Mouse (Mus musculus) lung, embryonic 14.5 days (tissue): ENCODE data around the gene Gm20390. TPM values are rescaled to one million over a fixed set of nuclear protein-coding genes. Genes with fewer than 3 reads are reported as not detected.
A peak's percentile ranks its signal among the peaks of the same experiment; 100 is the strongest.

Experiments
- ATAC-seq: fragments of 200-750 bp; cut with Nextera tagmentation; 2 replicates; pipeline ENCODE4 v1.8.0; 2017; ENCODE audit warnings: mild to moderate bottlenecking, moderate TSS enrichment, moderate library complexity; ENCODE audit not compliant: insufficient read depth
- DNase-seq: peaks from one replicate; pipeline ENCODE4 v3.0.0-alpha.2; 2015
- H3K27ac ChIP-seq: fragments of 300-500 bp; sonication (generic); 2 replicates; pipeline ENCODE4 v1.5.1; 2014; ENCODE audit warnings: low read depth, mild to moderate bottlenecking, moderate library complexity
- H3K27me3 ChIP-seq: fragments of 300-500 bp; sonication (generic); 2 replicates; pipeline ENCODE4 v1.6.1; 2014; ENCODE audit warnings: low read length, control low read depth; ENCODE audit not compliant: insufficient read depth
- H3K36me3 ChIP-seq: fragments of 300-500 bp; sonication (generic); 2 replicates; pipeline ENCODE4 v1.6.1; 2014; ENCODE audit warnings: control low read depth; ENCODE audit not compliant: insufficient read depth
- H3K4me1 ChIP-seq: fragments of 300-500 bp; sonication (generic); 2 replicates; pipeline ENCODE4 v1.6.1; 2014; ENCODE audit warnings: antibody characterized with exemption, control low read depth; ENCODE audit not compliant: insufficient read depth
- H3K4me2 ChIP-seq: fragments of 300-500 bp; sonication (generic); 2 replicates; pipeline ENCODE4 v1.6.1; 2014; ENCODE audit warnings: mild to moderate bottlenecking
- H3K4me3 ChIP-seq: fragments of 300-500 bp; sonication (generic); 2 replicates; pipeline ENCODE4 v1.5.1; 2014; ENCODE audit warnings: low read depth, low read length
- H3K9ac ChIP-seq: fragments of 300-500 bp; sonication (generic); 2 replicates; pipeline ENCODE4 v1.6.1; 2014
- H3K9me3 ChIP-seq: fragments of 300-500 bp; sonication (generic); 2 replicates; pipeline ENCODE4 v1.6.1; 2016; ENCODE audit warnings: low read depth, low read length, control low read depth
- CTCF ChIP-seq: IDR thresholded peaks from 2 replicates; pipeline ENCODE4 v1.5.1; 2016; ENCODE audit warnings: antibody characterized with exemption, low read depth
- WGBS: fragments of 180-500 bp; shearing (Covaris S2); extraction: QIAGEN DNeasy Blood & Tissue Kit; methylation state at CpG from one replicate; pipeline ENCODE4 v1.1.7; 2014; 5-methylcytosine and 5-hydroxymethylcytosine counted together
- polyA plus RNA-seq: library from polyadenylated mRNA; unstranded; fragments of >200 nt; fragmentation: Nextera tagmentation; extraction: Ambion mirVana; gene quantifications from 2 replicates; pipeline ENCODE4 v1.2.1, GENCODE M21; 2014

Gm20390 gene
- polyA plus RNA-seq, 1 experiment from 2014 or later: 438 TPM

DNA sequence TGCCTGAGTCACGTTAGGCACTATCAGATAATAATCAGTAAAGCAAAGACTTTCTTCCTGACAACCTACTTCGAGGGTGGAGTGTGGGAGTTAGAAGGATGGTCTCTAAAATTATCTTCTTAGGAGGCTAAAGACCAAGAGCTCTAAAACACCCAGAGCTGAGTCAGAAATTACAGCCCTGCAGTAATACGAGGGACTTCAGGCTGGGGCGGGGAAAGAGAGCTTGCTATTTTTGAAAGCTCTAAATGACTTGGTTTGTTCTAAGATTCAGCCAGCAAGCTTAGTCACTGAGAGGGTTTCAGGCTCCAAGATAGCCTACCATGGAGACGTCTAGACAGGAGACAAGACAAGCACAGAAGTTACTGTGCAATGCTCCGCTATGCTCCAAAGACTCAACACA lies 2.7 kb downstream of the Gm20390 start:
- H3K27me3 ChIP-seq: no peaks in the 10 kb centered on the region
- no peak overlapping the region for H3K4me2 ChIP-seq
- DNase-seq (no peak), ATAC-seq (no peak)
- 91% methylated on average over 6 of the region's 6 CpGs for WGBS
- H3K9ac ChIP-seq: no peak overlapping the region
- H3K27ac ChIP-seq: no peak overlapping the region
- H3K4me3 ChIP-seq: no peak overlapping the region
- no peak for TF ChIP-seq CTCF
- peaks cover 53% of the 10 kb centered on the region for H3K36me3 ChIP-seq
- H3K4me1 ChIP-seq: no peaks in the 10 kb centered on the region
- no peaks in the 10 kb centered on the region for H3K9me3 ChIP-seq

DNA sequence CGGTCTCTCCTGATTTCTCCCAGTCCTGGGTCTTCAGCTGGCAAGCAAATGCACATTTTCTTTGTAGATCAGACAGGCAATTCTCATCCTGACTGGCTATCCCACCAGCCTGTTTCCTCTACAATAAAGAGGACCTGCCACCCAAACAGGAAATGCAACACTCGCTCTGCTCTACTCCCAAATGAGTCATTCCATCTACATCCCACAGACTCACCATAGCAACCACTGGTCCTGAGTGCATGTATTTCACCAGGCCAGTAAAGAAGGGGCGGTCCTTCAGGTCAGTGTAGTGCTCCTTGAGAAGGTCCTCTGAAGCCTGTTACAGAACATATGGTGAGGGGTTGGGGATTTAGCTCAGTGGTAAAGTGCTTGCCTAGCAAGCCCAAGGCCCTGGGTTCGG lies 5.1 kb downstream of the Gm20390 start:
- Histone ChIP-seq H3K9ac (no peak overlapping the region), H3K4me1 (no peaks in the 10 kb centered on the region), H3K27me3 (no peaks in the 10 kb centered on the region), H3K4me3 (no peak overlapping the region), H3K36me3 (peaks cover 76% of the 10 kb centered on the region), H3K27ac (no peak overlapping the region), H3K4me2 (no peak overlapping the region), H3K9me3 (no peaks in the 10 kb centered on the region)
- ATAC-seq (no peak), DNase-seq (no peak)
- TF ChIP-seq CTCF: no peak
- WGBS: 85% methylated on average over 4 of the region's 4 CpGs

DNA sequence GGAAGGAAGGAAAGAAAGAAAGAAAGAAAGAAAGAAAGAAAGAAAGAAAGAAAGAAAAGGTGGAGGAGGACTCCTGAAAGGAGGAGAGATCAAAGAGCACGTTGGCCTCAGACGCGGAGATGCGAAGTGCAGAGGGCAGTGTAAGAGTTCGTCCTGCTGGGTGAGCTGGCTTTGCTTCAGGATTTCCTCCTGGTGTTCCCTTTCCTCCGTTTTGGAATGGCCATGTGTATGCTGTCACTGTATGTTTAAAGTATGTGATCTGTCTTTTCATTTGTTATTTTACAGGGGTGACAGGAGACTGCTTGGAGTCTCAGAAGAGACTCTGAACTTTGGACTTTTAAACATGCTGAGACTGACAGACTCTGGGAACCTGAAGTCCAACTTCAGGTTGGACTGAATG lies 6.6 kb downstream of the Gm20390 start:
- TF ChIP-seq CTCF: no peak
- Histone ChIP-seq H3K4me1 (no peaks in the 10 kb centered on the region), H3K9me3 (no peaks in the 10 kb centered on the region), H3K4me2 (no peak overlapping the region), H3K27me3 (no peaks in the 10 kb centered on the region), H3K36me3 (peaks cover 80% of the 10 kb centered on the region), H3K27ac (no peak overlapping the region), H3K4me3 (no peak overlapping the region), H3K9ac (no peak overlapping the region)
- ATAC-seq (no peak), DNase-seq (no peak)
- WGBS: 84% methylated on average over 6 of the region's 6 CpGs

DNA sequence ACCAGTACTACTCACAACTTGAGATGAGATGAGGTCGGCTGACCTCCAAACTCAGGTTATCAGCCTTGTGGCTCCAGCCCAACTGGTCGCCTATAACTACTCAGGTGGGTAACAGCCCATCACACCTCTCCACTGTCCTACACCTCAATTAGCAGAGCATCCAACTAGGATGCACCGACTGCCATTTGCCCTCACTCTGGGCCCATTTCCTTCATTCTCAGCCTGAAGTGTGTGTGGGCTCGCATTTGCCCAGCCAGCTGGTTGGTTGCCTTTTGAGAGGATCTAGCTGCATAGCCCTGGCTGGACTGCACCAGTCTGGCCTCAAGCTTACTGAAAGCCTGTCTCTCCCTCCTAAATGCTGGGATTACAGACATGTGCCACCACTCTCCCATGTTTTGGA lies 10.3 kb downstream of the Gm20390 start:
- ATAC-seq: no peak
- Histone ChIP-seq H3K9ac (no peak overlapping the region), H3K27me3 (no peaks in the 10 kb centered on the region), H3K4me1 (peaks cover 12% of the 10 kb centered on the region; the same call in 1 of the 2 replicates), H3K36me3 (peaks cover 59% of the 10 kb centered on the region), H3K27ac (no peak overlapping the region), H3K4me3 (no peak overlapping the region), H3K9me3 (no peaks in the 10 kb centered on the region), H3K4me2 (no peak overlapping the region)
- no peak for DNase-seq
- 73% methylated on average over 4 of the region's 4 CpGs for WGBS
- no peak for TF ChIP-seq CTCF

DNA sequence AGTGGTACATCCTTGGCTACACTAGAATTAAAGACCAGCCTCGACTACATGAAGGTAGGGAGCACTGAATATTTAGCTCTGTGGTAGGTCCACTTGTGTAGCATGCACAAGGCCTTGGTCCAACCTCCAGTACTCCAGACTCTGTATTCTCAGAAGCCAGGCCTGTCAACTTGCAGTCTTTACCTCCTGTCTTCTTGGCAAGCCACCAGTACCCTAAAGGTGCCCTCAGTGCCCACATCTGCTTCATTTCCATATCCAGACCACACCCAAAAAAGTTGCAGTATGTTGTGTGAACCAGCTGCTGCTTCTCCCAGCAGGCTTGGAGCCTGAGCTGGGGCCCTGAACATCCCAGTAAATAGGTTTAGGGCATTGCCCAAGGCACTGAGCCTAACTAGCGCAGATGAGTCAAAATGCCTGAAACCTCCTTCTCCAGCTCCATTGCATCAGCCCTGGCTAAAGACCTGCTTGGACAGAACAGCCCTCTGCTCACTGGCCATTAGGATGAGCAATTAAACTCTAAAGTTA lies 11.0 kb downstream of the Gm20390 start:
- 85% methylated on average over 2 of the region's 2 CpGs for WGBS

DNA sequence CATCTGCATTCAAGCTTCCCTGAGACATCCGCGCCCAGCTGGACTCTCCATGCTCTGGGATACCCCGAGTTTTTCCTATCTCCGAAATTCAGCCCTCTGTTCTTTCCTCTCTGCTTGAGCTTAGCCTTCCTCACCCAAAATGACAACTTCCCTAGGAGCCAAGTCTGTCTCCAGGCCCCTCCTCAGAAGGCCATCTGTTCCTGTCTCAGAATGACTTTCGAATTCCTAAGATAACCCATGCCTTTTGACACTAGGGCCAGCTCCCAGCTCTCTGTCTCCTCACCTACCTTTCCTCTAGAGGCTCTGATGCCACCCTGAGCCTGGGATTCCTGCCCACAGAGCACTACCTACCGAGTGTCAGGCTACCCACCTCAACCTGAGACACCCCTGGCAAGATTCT lies 11.9 kb downstream of the Gm20390 start, which contains the start of gene Nme2:
Gene Nme2, minus strand, starts transcription at position 101 of the 400 bp plus-strand sequence.
- H3K36me3 ChIP-seq: peaks cover 61% of the 10 kb centered on the region
- peak within 1 kb of the TSS; percentile 92 for H3K27ac ChIP-seq
- TF ChIP-seq CTCF: no peak
- ATAC-seq: peak; percentile 42
- no peaks in the 10 kb centered on the region for H3K27me3 ChIP-seq
- H3K9ac ChIP-seq: peak within 1 kb of the TSS; percentile 82
- peaks cover 12% of the 10 kb centered on the region; the same call in 1 of the 2 replicates for H3K4me1 ChIP-seq
- H3K4me2 ChIP-seq: peak within 1 kb of the TSS; percentile 86
- DNase-seq: no peak
- 1% methylated on average over 6 of the region's 6 CpGs for WGBS
- no peaks in the 10 kb centered on the region for H3K9me3 ChIP-seq
- peak within 1 kb of the TSS; percentile 71 for H3K4me3 ChIP-seq

More for the DNA sequence above, 11.0 kb downstream of the Gm20390 start:
- DNase-seq (no peak), ATAC-seq (no peak)
- peaks cover 59% of the 10 kb centered on the region for H3K36me3 ChIP-seq
- no peaks in the 10 kb centered on the region for H3K27me3 ChIP-seq
- no peak overlapping the region for H3K27ac ChIP-seq
- H3K4me3 ChIP-seq: no peak overlapping the region
- no peak overlapping the region for H3K9ac ChIP-seq
- no peak overlapping the region for H3K4me2 ChIP-seq
- TF ChIP-seq CTCF: no peak
- no peaks in the 10 kb centered on the region for H3K9me3 ChIP-seq
- H3K4me1 ChIP-seq: peaks cover 12% of the 10 kb centered on the region; the same call in 1 of the 2 replicates

DNA sequence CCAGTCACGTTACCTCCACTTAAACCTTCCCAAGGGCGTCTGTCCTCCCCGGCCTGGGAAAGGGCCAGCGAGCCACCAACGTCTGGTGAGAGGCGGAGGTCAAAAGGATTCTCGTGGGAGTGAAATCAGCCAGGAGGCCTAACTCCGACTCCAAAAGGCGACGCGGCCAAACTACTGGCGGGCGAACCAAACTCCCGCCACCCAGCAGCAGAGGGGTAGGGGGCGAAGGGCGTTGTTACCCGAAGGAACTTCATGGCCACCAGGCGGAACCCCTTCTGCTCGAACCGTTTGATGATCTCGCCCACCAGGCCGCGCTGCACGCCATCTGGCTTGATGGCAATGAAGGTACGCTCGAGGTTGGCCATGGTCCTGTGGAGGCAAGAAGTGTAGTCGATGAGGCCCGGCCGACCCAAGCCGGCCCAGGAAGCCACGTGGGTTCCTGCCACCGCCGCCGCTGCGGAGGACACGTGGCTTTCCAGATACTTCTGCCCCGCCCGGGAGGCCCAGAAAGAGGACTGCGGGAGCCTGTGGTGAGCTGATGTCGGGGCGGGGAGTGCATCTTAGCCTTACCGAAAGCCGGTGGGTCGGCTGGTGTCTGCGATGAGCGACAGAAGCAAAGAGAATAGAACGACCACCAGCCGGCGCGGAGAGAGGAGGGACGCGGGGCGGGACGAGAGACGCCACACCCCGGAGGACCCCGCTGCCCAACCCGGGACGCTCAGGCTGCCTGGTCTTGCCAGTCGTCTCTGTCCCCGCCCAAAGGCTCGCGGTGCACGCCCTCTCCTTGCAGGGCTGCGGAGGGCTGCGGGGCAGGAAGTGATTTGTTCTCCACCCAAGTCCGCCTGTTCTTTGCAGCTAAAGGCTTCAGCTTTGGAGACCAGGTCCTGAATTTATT lies 12.6 kb downstream of the Gm20390 start:
- ATAC-seq (peak; percentile 98), DNase-seq (peak; percentile 96)
- peaks cover 12% of the 10 kb centered on the region; the same call in 1 of the 2 replicates for H3K4me1 ChIP-seq
- peak overlapping the region; percentile 82 for H3K9ac ChIP-seq
- WGBS: under 1% methylated on average over 67 of the region's 67 CpGs
- no peaks in the 10 kb centered on the region for H3K27me3 ChIP-seq
- H3K27ac ChIP-seq: peak overlapping the region; percentile 92
- peak overlapping the region; percentile 86 for H3K4me2 ChIP-seq
- peaks cover 62% of the 10 kb centered on the region for H3K36me3 ChIP-seq
- TF ChIP-seq CTCF: peak; percentile 51
- H3K4me3 ChIP-seq: peak overlapping the region; percentile 71
- H3K9me3 ChIP-seq: no peaks in the 10 kb centered on the region
